Mouse (Mus musculus) megakaryocyte, embryonic 14.5 days (primary cell): Measurements from ENCODE around the gene Rhod. TPM values are rescaled to one million over a fixed set of nuclear protein-coding genes. Genes with fewer than 3 reads are reported as not detected.

Experiments
- H3K27me3 ChIP-seq: replicated peaks from 2 replicates; pipeline ENCODE3; 2012; ENCODE audit warnings: inconsistent platforms
- H3K36me3 ChIP-seq: replicated peaks from 2 replicates; pipeline ENCODE3; 2012; ENCODE audit warnings: low read length, inconsistent platforms, mixed read lengths
- H3K4me1 ChIP-seq: 2 replicates; pipeline ENCODE4 v1.6.1; 2012; ENCODE audit warnings: inconsistent platforms
- H3K4me3 ChIP-seq: replicated peaks from 2 replicates; pipeline ENCODE3; 2012; ENCODE audit warnings: moderate library complexity, mild to moderate bottlenecking, inconsistent platforms
- H3K9me3 ChIP-seq: 2 replicates; pipeline ENCODE4 v1.6.1; 2012; ENCODE audit warnings: inconsistent platforms
- FLI1 ChIP-seq: IDR thresholded peaks from 2 replicates; pipeline ENCODE4 v1.6.1; 2012; ENCODE audit warnings: low read length, inconsistent platforms, mixed read lengths
- GATA1 ChIP-seq: IDR thresholded peaks from 3 replicates; pipeline ENCODE4 v1.6.1; 2012; ENCODE audit warnings: mixed read lengths, low read length, inconsistent platforms, borderline replicate concordance
- polyA plus RNA-seq: library from polyadenylated mRNA; stranded (reverse); fragments of >175 nt; gene quantifications from 2 replicates; pipeline ENCODE4 v1.2.3, GENCODE M21; 2012; ENCODE audit warnings: low replicate concordance; ENCODE audit not compliant: insufficient read depth

Rhod gene
- polyA plus RNA-seq, 1 experiment = 0.16 TPM

- no peak overlapping the region for H3K4me3 ChIP-seq
- TF ChIP-seq FLI1 = no peak
- no peak for TF ChIP-seq GATA1
- H3K4me1 ChIP-seq = peaks cover 36% of the 10 kb centered on the region
- peaks cover 13% of the 10 kb centered on the region for H3K27me3 ChIP-seq
- no peaks in the 10 kb centered on the region for H3K36me3 ChIP-seq
- H3K9me3 ChIP-seq = peaks cover 3% of the 10 kb centered on the region; the same call in 1 of the 2 replicates
These were observed 19.5 kb downstream of the Rhod start for GRCm38 (mm10) chr19:4419711-4420110.

GRCm38 (mm10) chr19:4417713-4418112, 21.5 kb downstream of the Rhod start:
- no peak overlapping the region for H3K4me3 ChIP-seq
- TF ChIP-seq GATA1 = no peak
- TF ChIP-seq FLI1 = no peak
- peaks cover 36% of the 10 kb centered on the region for H3K4me1 ChIP-seq
- no peaks in the 10 kb centered on the region for H3K36me3 ChIP-seq
- H3K27me3 ChIP-seq = peaks cover 8% of the 10 kb centered on the region
- peaks cover 3% of the 10 kb centered on the region; the same call in 1 of the 2 replicates for H3K9me3 ChIP-seq

GRCm38 (mm10) chr19:4417183-4417582, 22.0 kb downstream of the Rhod start:
- no peaks in the 10 kb centered on the region for H3K36me3 ChIP-seq
- peaks cover 39% of the 10 kb centered on the region for H3K4me1 ChIP-seq
- no peak overlapping the region for H3K4me3 ChIP-seq
- H3K27me3 ChIP-seq = peaks cover 8% of the 10 kb centered on the region
- peaks cover 3% of the 10 kb centered on the region; the same call in 1 of the 2 replicates for H3K9me3 ChIP-seq
- TF ChIP-seq GATA1 (no peak), FLI1 (no peak)

- H3K4me3 ChIP-seq = no peak overlapping the region
- no peaks in the 10 kb centered on the region for H3K27me3 ChIP-seq
- H3K9me3 ChIP-seq = no peaks in the 10 kb centered on the region
- no peaks in the 10 kb centered on the region for H3K36me3 ChIP-seq
- TF ChIP-seq GATA1 = no peak
- no peak for TF ChIP-seq FLI1
- H3K4me1 ChIP-seq = peaks cover 37% of the 10 kb centered on the region
These were observed 24.6 kb downstream of the Rhod start for GRCm38 (mm10) chr19:4414631-4415030.

- Histone ChIP-seq H3K36me3 (no peaks in the 10 kb centered on the region), H3K27me3 (no peaks in the 10 kb centered on the region), H3K9me3 (no peaks in the 10 kb centered on the region), H3K4me1 (peaks cover 50% of the 10 kb centered on the region), H3K4me3 (no peak overlapping the region)
- no peak for TF ChIP-seq FLI1
- TF ChIP-seq GATA1 = no peak
These were observed 30.2 kb downstream of the Rhod start for GRCm38 (mm10) chr19:4409062-4409461.

GRCm38 (mm10) chr19:4404840-4405239, 34.4 kb downstream of the Rhod start:
- Histone ChIP-seq H3K36me3 (no peaks in the 10 kb centered on the region), H3K9me3 (no peaks in the 10 kb centered on the region), H3K4me3 (no peak overlapping the region), H3K27me3 (no peaks in the 10 kb centered on the region), H3K4me1 (peaks cover 38% of the 10 kb centered on the region)
- TF ChIP-seq GATA1 (no peak), FLI1 (no peak)

- Histone ChIP-seq H3K9me3 (no peaks in the 10 kb centered on the region), H3K4me1 (peaks cover 20% of the 10 kb centered on the region), H3K27me3 (no peaks in the 10 kb centered on the region), H3K36me3 (peaks cover 3% of the 10 kb centered on the region), H3K4me3 (no peak overlapping the region)
- TF ChIP-seq GATA1 = no peak
- no peak for TF ChIP-seq FLI1
These were observed 40.3 kb downstream of the Rhod start for GRCm38 (mm10) chr19:4398959-4399358.

- no peaks in the 10 kb centered on the region for H3K27me3 ChIP-seq
These were observed 40.6 kb downstream of the Rhod start for GRCm38 (mm10) chr19:4398630-4398948.

GRCm38 (mm10) chr19:4397798-4398629, 41.2 kb downstream of the Rhod start, which contains the start of gene Kdm2a:
Gene Kdm2a, minus strand, starts transcription at chr19:4398285.
- no peaks in the 10 kb centered on the region for H3K9me3 ChIP-seq

More at GRCm38 (mm10) chr19:4398630-4398948, 40.6 kb downstream of the Rhod start:
- H3K36me3 ChIP-seq = peaks cover 7% of the 10 kb centered on the region
- no peaks in the 10 kb centered on the region for H3K9me3 ChIP-seq
- TF ChIP-seq FLI1 = no peak
- no peak for TF ChIP-seq GATA1
- H3K4me1 ChIP-seq = peaks cover 22% of the 10 kb centered on the region
- H3K4me3 ChIP-seq = no peak overlapping the region

GRCm38 (mm10) chr19:4396998-4397797, 42.0 kb downstream of the Rhod start:
- TF ChIP-seq FLI1 (no peak), GATA1 (no peak)
- Histone ChIP-seq H3K9me3 (no peaks in the 10 kb centered on the region), H3K27me3 (no peaks in the 10 kb centered on the region), H3K4me3 (peak overlapping the region; percentile 93), H3K4me1 (peaks cover 29% of the 10 kb centered on the region), H3K36me3 (peaks cover 19% of the 10 kb centered on the region)

More at GRCm38 (mm10) chr19:4397798-4398629, 41.2 kb downstream of the Rhod start, which contains the start of gene Kdm2a:
- Histone ChIP-seq H3K36me3 (peaks cover 13% of the 10 kb centered on the region), H3K27me3 (no peaks in the 10 kb centered on the region), H3K4me1 (peaks cover 27% of the 10 kb centered on the region), H3K4me3 (peak within 1 kb of the TSS; percentile 93)
- no peak for TF ChIP-seq GATA1
- no peak for TF ChIP-seq FLI1
